Mouse (Mus musculus): ENCODE data around the gene Frmd4b. TPM values are rescaled to one million over a fixed set of nuclear protein-coding genes. Genes with fewer than 3 reads are reported as not detected.
"Not testable (repeated sequence)": the region's sequence is repeated elsewhere in the genome, so short reads cannot be mapped to it uniquely, and the experiment has no call there.

Frmd4b gene
- polyA plus RNA-seq, 1 experiment from 2014 or later: 10.6 TPM

DNA sequence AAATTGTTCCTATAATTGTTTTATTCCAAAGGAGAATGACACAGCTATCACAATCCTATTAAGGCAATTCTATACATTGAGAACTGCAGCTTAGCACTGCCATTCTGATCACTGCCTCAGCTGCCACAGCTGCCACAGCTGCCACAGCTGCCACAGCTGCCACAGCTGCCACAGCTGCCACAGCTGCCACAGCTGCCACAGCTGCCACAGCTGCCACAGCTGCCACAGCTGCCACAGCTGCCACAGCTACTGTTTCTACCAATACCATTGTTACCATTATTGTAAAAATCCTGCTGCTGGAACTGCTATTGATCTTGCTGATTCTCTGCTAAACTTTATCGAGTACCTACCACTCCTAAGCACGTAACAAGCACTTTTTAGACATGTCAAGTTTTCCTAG, 357.4 kb downstream of the Frmd4b start:
- H3K4me3 ChIP-seq (ENCODE audit: low read length); H3K36me3 ChIP-seq (ENCODE audit: control insufficient read depth, insufficient read depth, low read length); H3K27ac ChIP-seq (ENCODE audit: low read length); H3K9me3 ChIP-seq (ENCODE audit: control insufficient read depth, low read length); H3K27me3 ChIP-seq (replicated peaks; ENCODE audit: control insufficient read depth, insufficient read depth, low read length); H3K9ac ChIP-seq (ENCODE audit: low read depth, low read length); H3K4me1 ChIP-seq (ENCODE audit: control insufficient read depth, insufficient read depth, low read length); ATAC-seq; H3K4me2 ChIP-seq (ENCODE audit: low read depth, low read length): not testable (repeated sequence)
- 92% methylated on average over 2 of the region's 2 CpGs for WGBS

DNA sequence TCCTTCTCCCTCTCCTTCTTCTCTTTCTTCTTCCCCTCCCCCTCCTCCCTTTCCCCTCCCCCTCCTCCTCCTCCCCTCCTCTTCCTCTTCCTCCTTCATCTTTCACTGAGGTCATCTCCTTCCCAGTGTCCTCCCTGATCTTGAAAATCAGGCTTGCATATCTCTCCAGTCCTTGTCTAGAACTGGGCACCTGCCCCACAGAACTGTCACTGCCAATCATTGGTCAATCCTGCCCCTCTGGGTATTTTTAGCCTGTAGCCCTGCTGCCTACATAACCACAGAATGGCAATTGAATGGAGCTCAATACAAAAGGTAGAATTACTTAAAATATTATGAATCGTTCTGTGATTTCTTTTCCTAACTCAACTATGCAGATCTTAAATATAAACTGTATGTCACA, 358.9 kb downstream of the Frmd4b start:
- WGBS: 91% methylated on average over 1 of the region's 1 CpGs
- H3K4me2 ChIP-seq (ENCODE audit: low read depth, low read length): no peak overlapping the region
- no peaks in the 10 kb centered on the region for H3K36me3 ChIP-seq (ENCODE audit: control insufficient read depth, insufficient read depth, low read length)
- ATAC-seq: no peak
- no peaks in the 10 kb centered on the region for H3K4me1 ChIP-seq (ENCODE audit: control insufficient read depth, insufficient read depth, low read length)
- no peaks in the 10 kb centered on the region for H3K9me3 ChIP-seq (ENCODE audit: control insufficient read depth, low read length)
- no peak overlapping the region for H3K27ac ChIP-seq (ENCODE audit: low read length)
- H3K4me3 ChIP-seq (ENCODE audit: low read length): no peak overlapping the region
- no peaks in the 10 kb centered on the region for H3K27me3 ChIP-seq (replicated peaks; ENCODE audit: control insufficient read depth, insufficient read depth, low read length)
- H3K9ac ChIP-seq (ENCODE audit: low read depth, low read length): no peak overlapping the region

DNA sequence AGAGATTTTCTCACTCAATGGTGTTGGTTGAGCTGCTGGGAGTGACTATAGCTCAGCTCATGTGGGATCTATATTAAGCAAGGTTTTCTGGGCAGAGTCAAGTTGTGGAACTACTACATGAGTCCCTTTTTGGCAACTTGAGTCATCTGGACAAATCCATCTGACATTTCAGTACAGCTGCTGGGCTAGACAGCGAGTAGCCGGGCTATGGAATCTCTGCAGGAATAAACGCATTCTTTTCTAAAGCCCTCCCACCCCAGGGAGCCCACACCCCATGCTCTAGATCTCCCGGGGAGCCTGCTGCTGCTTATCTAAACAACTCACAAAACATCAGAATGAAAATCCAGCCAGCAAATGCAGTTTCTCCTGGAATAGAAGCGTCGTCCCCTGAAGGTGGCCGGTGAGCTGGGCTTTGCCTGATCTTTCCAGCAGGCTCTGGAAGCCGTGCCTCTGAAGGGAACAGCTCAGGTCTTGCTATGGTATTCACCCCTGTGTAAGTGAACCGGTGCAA, 364.6 kb downstream of the Frmd4b start, which contains the start of gene Lmod3:
Lmod3 (minus strand) TSS at position 49 of the 511 bp plus-strand sequence.
- 17% methylated on average over 9 of the region's 9 CpGs for WGBS
- Histone ChIP-seq H3K9ac (ENCODE audit: low read depth, low read length) (no peak within 1 kb of the TSS), H3K9me3 (ENCODE audit: control insufficient read depth, low read length) (no peaks in the 10 kb centered on the region), H3K4me3 (ENCODE audit: low read length) (no peak within 1 kb of the TSS), H3K4me2 (ENCODE audit: low read depth, low read length) (no peak within 1 kb of the TSS), H3K36me3 (ENCODE audit: control insufficient read depth, insufficient read depth, low read length) (no peaks in the 10 kb centered on the region), H3K27ac (ENCODE audit: low read length) (no peak within 1 kb of the TSS), H3K27me3 (replicated peaks; ENCODE audit: control insufficient read depth, insufficient read depth, low read length) (no peaks in the 10 kb centered on the region), H3K4me1 (ENCODE audit: control insufficient read depth, insufficient read depth, low read length) (0 out of 2 replicates have a peak, but pooled peaks cover 5% of the 10 kb centered on the region)
- no peak for ATAC-seq

DNA sequence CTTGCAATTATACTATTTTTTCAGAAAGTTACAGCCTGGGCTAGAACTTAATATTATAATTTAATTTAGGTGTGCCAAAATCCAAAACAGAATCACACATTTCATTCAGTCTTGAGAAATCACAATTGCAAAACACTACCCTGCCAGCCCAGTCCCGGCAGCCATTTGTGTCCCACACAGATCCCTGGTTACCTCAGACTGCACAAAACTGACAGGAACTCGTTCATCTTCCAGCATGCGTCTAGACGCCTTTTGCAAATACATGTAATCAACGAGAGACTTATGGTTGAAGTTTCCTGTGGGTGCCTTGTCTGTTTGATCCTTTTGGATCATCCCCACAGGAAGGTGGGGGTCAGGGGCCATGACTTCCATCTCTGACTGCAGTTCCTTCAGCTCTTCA, 365.3 kb downstream of the Frmd4b start:
- no peak overlapping the region for H3K4me3 ChIP-seq (ENCODE audit: low read length)
- H3K9me3 ChIP-seq (ENCODE audit: control insufficient read depth, low read length): no peaks in the 10 kb centered on the region
- WGBS: 36% methylated on average over 5 of the region's 5 CpGs
- H3K4me2 ChIP-seq (ENCODE audit: low read depth, low read length): no peak overlapping the region
- H3K9ac ChIP-seq (ENCODE audit: low read depth, low read length): no peak overlapping the region
- no peaks in the 10 kb centered on the region for H3K36me3 ChIP-seq (ENCODE audit: control insufficient read depth, insufficient read depth, low read length)
- 0 out of 2 replicates have a peak, but pooled peaks cover 5% of the 10 kb centered on the region for H3K4me1 ChIP-seq (ENCODE audit: control insufficient read depth, insufficient read depth, low read length)
- no peaks in the 10 kb centered on the region for H3K27me3 ChIP-seq (replicated peaks; ENCODE audit: control insufficient read depth, insufficient read depth, low read length)
- no peak for ATAC-seq
- no peak overlapping the region for H3K27ac ChIP-seq (ENCODE audit: low read length)

DNA sequence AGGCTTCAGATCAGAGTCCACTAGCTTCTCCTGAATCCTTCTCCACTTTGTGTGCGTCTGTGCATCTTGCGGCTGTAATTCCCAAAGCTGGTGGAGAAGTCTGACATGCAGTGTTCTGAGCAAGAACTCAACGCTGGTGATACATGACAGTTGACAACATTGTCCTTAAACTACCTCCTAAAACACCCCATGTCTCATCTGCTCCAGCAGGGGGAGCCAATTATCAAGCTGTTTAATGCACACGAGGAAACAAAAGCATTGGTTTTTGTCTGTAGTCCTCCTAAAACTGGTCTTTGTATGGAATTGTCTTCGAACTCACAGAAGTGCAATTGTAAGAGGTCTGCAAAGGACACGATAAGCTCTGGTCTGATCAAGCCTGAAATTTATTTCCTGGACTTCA, 366.4 kb downstream of the Frmd4b start:
- Histone ChIP-seq H3K27me3 (replicated peaks; ENCODE audit: control insufficient read depth, insufficient read depth, low read length) (no peaks in the 10 kb centered on the region), H3K27ac (ENCODE audit: low read length) (no peak overlapping the region), H3K9ac (ENCODE audit: low read depth, low read length) (no peak overlapping the region), H3K4me2 (ENCODE audit: low read depth, low read length) (no peak overlapping the region), H3K36me3 (ENCODE audit: control insufficient read depth, insufficient read depth, low read length) (no peaks in the 10 kb centered on the region), H3K4me1 (ENCODE audit: control insufficient read depth, insufficient read depth, low read length) (0 out of 2 replicates have a peak, but pooled peaks cover 5% of the 10 kb centered on the region), H3K4me3 (ENCODE audit: low read length) (no peak overlapping the region), H3K9me3 (ENCODE audit: control insufficient read depth, low read length) (no peaks in the 10 kb centered on the region)
- ATAC-seq: no peak
- 42% methylated on average over 6 of the region's 6 CpGs for WGBS

DNA sequence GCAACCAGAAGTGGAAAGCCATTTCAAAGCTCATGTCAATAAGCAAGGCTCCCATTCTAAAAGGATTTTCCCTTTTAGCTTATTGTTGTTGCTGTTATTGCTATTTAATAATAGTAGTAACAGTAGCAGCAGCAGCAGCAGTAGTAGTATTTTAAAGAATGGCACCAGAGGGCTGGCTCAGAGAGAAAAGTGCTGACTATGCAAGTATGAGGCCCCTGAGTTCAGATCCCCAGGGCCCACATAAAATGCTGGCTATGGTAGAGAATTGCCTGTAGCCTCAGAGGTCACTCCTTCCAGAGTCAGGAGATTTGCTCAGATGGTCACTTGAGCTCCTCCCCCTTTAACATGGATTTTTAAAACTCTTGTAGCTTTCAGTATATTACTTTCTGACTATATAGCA, 372.1 kb downstream of the Frmd4b start:
- H3K27ac ChIP-seq (ENCODE audit: low read length): no peak overlapping the region
- H3K36me3 ChIP-seq (ENCODE audit: control insufficient read depth, insufficient read depth, low read length): no peaks in the 10 kb centered on the region
- no peak for ATAC-seq
- no peaks in the 10 kb centered on the region for H3K4me1 ChIP-seq (ENCODE audit: control insufficient read depth, insufficient read depth, low read length)
- H3K27me3 ChIP-seq (replicated peaks; ENCODE audit: control insufficient read depth, insufficient read depth, low read length): no peaks in the 10 kb centered on the region
- H3K4me2 ChIP-seq (ENCODE audit: low read depth, low read length): no peak overlapping the region
- H3K9me3 ChIP-seq (ENCODE audit: control insufficient read depth, low read length): no peaks in the 10 kb centered on the region
- no peak overlapping the region for H3K9ac ChIP-seq (ENCODE audit: low read depth, low read length)
- no peak overlapping the region for H3K4me3 ChIP-seq (ENCODE audit: low read length)

DNA sequence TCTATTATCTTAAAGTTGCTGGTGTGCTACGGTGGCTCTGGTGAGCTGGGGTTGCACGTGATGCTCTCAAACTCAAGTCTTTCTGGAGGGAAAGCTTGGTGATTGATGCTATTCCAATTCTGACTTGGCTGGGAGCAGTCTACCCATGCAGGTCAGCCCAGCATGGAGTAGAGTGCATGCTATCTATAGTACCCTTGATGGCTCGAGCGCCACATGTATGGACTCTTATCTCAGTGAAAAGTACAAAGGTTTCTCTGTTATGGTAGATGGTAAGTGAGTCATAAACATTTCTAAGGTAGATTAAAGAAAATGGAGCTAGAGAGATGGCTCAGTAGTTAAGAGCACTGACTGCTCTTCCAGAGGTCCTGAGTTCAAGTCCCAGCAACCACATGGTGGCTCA, 374.8 kb downstream of the Frmd4b start:
- no peaks in the 10 kb centered on the region for H3K4me1 ChIP-seq (ENCODE audit: control insufficient read depth, insufficient read depth, low read length)
- no peak overlapping the region for H3K9ac ChIP-seq (ENCODE audit: low read depth, low read length)
- peak; percentile 88 for ATAC-seq
- H3K27me3 ChIP-seq (replicated peaks; ENCODE audit: control insufficient read depth, insufficient read depth, low read length): no peaks in the 10 kb centered on the region
- H3K9me3 ChIP-seq (ENCODE audit: control insufficient read depth, low read length): no peaks in the 10 kb centered on the region
- WGBS: 74% methylated on average over 4 of the region's 4 CpGs
- no peaks in the 10 kb centered on the region for H3K36me3 ChIP-seq (ENCODE audit: control insufficient read depth, insufficient read depth, low read length)
- no peak overlapping the region for H3K4me2 ChIP-seq (ENCODE audit: low read depth, low read length)
- no peak overlapping the region for H3K4me3 ChIP-seq (ENCODE audit: low read length)
- no peak overlapping the region for H3K27ac ChIP-seq (ENCODE audit: low read length)

DNA sequence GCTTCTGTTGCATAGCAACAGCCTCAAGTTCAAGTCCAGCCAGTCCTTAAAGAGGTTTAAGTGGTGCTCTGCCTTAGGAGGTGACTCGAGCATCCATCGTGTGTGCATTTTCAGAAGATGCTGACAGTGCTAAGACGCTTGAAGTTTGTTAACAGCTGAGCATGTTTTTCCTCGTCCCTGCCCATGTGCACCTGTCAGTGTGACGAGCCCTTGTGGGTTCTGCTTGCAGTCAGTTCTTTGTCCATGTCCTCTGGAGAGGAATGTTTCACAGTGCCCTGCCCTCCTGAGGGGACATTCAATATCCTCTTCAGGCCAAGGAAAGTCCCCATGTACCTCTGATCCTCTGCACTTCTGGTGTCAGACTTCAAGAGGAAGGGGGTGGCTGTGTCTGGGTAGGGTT, 377.2 kb downstream of the Frmd4b start:
- no peaks in the 10 kb centered on the region for H3K4me1 ChIP-seq (ENCODE audit: control insufficient read depth, insufficient read depth, low read length)
- no peak overlapping the region for H3K4me2 ChIP-seq (ENCODE audit: low read depth, low read length)
- H3K27ac ChIP-seq (ENCODE audit: low read length): no peak overlapping the region
- 85% methylated on average over 5 of the region's 5 CpGs for WGBS
- no peaks in the 10 kb centered on the region for H3K9me3 ChIP-seq (ENCODE audit: control insufficient read depth, low read length)
- H3K36me3 ChIP-seq (ENCODE audit: control insufficient read depth, insufficient read depth, low read length): no peaks in the 10 kb centered on the region
- ATAC-seq: no peak
- no peak overlapping the region for H3K4me3 ChIP-seq (ENCODE audit: low read length)
- no peaks in the 10 kb centered on the region for H3K27me3 ChIP-seq (replicated peaks; ENCODE audit: control insufficient read depth, insufficient read depth, low read length)
- H3K9ac ChIP-seq (ENCODE audit: low read depth, low read length): no peak overlapping the region

DNA sequence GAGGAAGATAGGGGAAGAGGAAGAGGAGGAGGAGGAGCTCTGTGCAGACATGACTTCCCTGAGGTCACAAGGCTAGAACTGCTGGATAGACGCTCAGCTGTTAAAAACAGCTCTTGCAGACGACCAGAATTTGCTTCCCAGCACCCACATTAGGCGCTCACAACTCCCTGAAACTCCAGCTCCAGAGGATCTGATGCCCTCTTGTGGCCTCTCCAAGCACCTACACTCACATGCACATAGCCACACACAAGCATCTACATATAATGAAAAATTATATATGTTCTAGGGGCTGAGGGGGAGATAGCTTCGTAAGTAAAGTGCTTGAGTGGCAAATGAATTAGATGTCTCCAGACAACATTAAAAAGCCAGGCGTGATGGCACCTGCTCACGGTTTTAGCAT, 378.0 kb downstream of the Frmd4b start:
- Histone ChIP-seq H3K27ac (ENCODE audit: low read length) (no peak overlapping the region), H3K4me3 (ENCODE audit: low read length) (no peak overlapping the region), H3K9ac (ENCODE audit: low read depth, low read length) (no peak overlapping the region), H3K27me3 (replicated peaks; ENCODE audit: control insufficient read depth, insufficient read depth, low read length) (no peaks in the 10 kb centered on the region), H3K9me3 (ENCODE audit: control insufficient read depth, low read length) (no peaks in the 10 kb centered on the region), H3K4me1 (ENCODE audit: control insufficient read depth, insufficient read depth, low read length) (no peaks in the 10 kb centered on the region), H3K4me2 (ENCODE audit: low read depth, low read length) (no peak overlapping the region), H3K36me3 (ENCODE audit: control insufficient read depth, insufficient read depth, low read length) (no peaks in the 10 kb centered on the region)
- ATAC-seq: no peak
- WGBS: 90% methylated on average over 6 of the region's 6 CpGs
